Mouse (Mus musculus): ENCODE measurements at regions not wholly inside any gene's neighbourhood (a gene's known extent, or its start where the extent isn't known, plus 50 kb on each side); places are given as distances from the start of the nearest gene placed in this dataset.

GRCm38 (mm10) chr6:93349936-93350700 is 406.8 kb upstream of the Adamts9 start:
- no peak for TF ChIP-seq POLR2AphosphoS2 (IDR thresholded peaks at IDR 0.05; ENCODE audit: low read length)
- no peak for TF ChIP-seq POLR2A (IDR thresholded peaks at IDR 0.05; ENCODE audit: control insufficient read depth in 1 of 2, insufficient read depth in 1 of 2, low read depth in 1 of 2, low read length in 2 of 2, poor library complexity in 1 of 2)
- TF ChIP-seq GATA1 (IDR thresholded peaks at IDR 0.05; ENCODE audit: low read depth, low read length): no peak
- no peak for TF ChIP-seq CTCF (IDR thresholded peaks at IDR 0.05 in 2 of 3, conservative IDR thresholded peaks at IDR 0.05 in 1 of 3; ENCODE audit: control insufficient read depth in 1 of 3, insufficient read depth in 1 of 3, low read depth in 2 of 3, low read length in 3 of 3, poor library complexity in 1 of 3, severe bottlenecking in 1 of 3)
